Mouse (Mus musculus) limb, embryonic 10.5 days (tissue): ENCODE measurements around the gene Aarsd1. TPM values are rescaled to one million over a fixed set of nuclear protein-coding genes. Genes with fewer than 3 reads are reported as not detected.
A peak's percentile ranks its signal among the peaks of the same experiment; 100 is the strongest.
"Not testable (repeated sequence)": the region's sequence is repeated elsewhere in the genome, so short reads cannot be mapped to it uniquely, and the experiment has no call there.

Source experiments
- DNase-seq: peaks from one replicate; pipeline ENCODE4 v3.0.0-alpha.2; 2017; ENCODE audit warnings: low spot score
- H3K27ac ChIP-seq: fragments of 300-500 bp; sonication (generic); 2 replicates; pipeline ENCODE4 v1.5.1; 2016; ENCODE audit warnings: mild to moderate bottlenecking
- H3K27me3 ChIP-seq: fragments of 300-500 bp; sonication (generic); 2 replicates; pipeline ENCODE4 v1.6.1; 2016; ENCODE audit warnings: low read depth, mild to moderate bottlenecking; ENCODE audit not compliant: poor library complexity, severe bottlenecking
- H3K36me3 ChIP-seq: fragments of 300-500 bp; sonication (generic); 2 replicates; pipeline ENCODE4 v1.6.1; 2016; ENCODE audit warnings: mild to moderate bottlenecking, moderate library complexity
- H3K4me1 ChIP-seq: fragments of 300-500 bp; sonication (generic); 2 replicates; pipeline ENCODE4 v1.6.1; 2016
- H3K4me3 ChIP-seq: fragments of 300-500 bp; sonication (generic); 2 replicates; pipeline ENCODE4 v1.5.1; 2016; ENCODE audit warnings: mild to moderate bottlenecking, moderate library complexity
- H3K9me3 ChIP-seq: fragments of 300-500 bp; sonication (generic); replicated peaks from 2 replicates; pipeline ENCODE4 v1.6.1; 2016; ENCODE audit warnings: mild to moderate bottlenecking
- WGBS: fragments of 180-500 bp; shearing (Covaris S2); methylation state at CpG from one replicate; pipeline ENCODE4 v1.1.7; 2016; 5-methylcytosine and 5-hydroxymethylcytosine counted together
- polyA plus RNA-seq: library from polyadenylated mRNA; unstranded; fragments of >200 nt; fragmentation: Nextera tagmentation; extraction: Ambion mirVana; gene quantifications from 2 replicates; pipeline ENCODE4 v1.2.1, GENCODE M21; 2016

Aarsd1 gene
- polyA plus RNA-seq, 1 experiment from 2014 or later, result 106 TPM

GRCm38 (mm10) chr11:101416433-101417100, 848 bp downstream of the Aarsd1 start:
- H3K27me3 ChIP-seq, result no peaks in the 10 kb centered on the region
- peak overlapping the region; percentile 91 for H3K4me3 ChIP-seq
- H3K36me3 ChIP-seq, result peaks cover 30% of the 10 kb centered on the region
- H3K27ac ChIP-seq, result peak overlapping the region; percentile 93
- DNase-seq, result no peak
- no peaks in the 10 kb centered on the region for H3K9me3 ChIP-seq
- peaks cover 9% of the 10 kb centered on the region for H3K4me1 ChIP-seq
- WGBS, result 2% methylated on average over 11 of the region's 11 CpGs

GRCm38 (mm10) chr11:101415306-101415705, 2.1 kb downstream of the Aarsd1 start:
- WGBS, result 93% methylated on average over 2 of the region's 2 CpGs
- H3K36me3 ChIP-seq, result peaks cover 43% of the 10 kb centered on the region
- no peak for DNase-seq
- no peak overlapping the region for H3K27ac ChIP-seq
- H3K27me3 ChIP-seq, result no peaks in the 10 kb centered on the region
- no peaks in the 10 kb centered on the region for H3K9me3 ChIP-seq
- peaks cover 9% of the 10 kb centered on the region for H3K4me1 ChIP-seq
- no peak overlapping the region for H3K4me3 ChIP-seq

GRCm38 (mm10) chr11:101395110-101395509, 22.3 kb downstream of the Aarsd1 start:
- DNase-seq, result peak; percentile 79
- Histone ChIP-seq H3K4me3 (no peak overlapping the region), H3K9me3 (no peaks in the 10 kb centered on the region), H3K27ac (no peak overlapping the region), H3K27me3 (0 out of 2 replicates have a peak, but pooled peaks cover 3% of the 10 kb centered on the region), H3K4me1 (no peaks in the 10 kb centered on the region), H3K36me3 (no peaks in the 10 kb centered on the region)
- 9% methylated on average over 8 of the region's 8 CpGs for WGBS

- Histone ChIP-seq H3K27me3 (no peaks in the 10 kb centered on the region), H3K4me3 (no peak overlapping the region), H3K27ac (no peak overlapping the region), H3K36me3 (no peaks in the 10 kb centered on the region), H3K9me3 (no peaks in the 10 kb centered on the region), H3K4me1 (peaks cover 3% of the 10 kb centered on the region; the same call in 1 of the 2 replicates)
- DNase-seq, result no peak
- 24% methylated on average over 4 of the region's 4 CpGs for WGBS
These were observed 35.6 kb downstream of the Aarsd1 start for GRCm38 (mm10) chr11:101381817-101382216.

GRCm38 (mm10) chr11:101378926-101379325, 38.5 kb downstream of the Aarsd1 start:
- Histone ChIP-seq H3K36me3 (no peaks in the 10 kb centered on the region), H3K27me3 (no peaks in the 10 kb centered on the region), H3K9me3 (no peaks in the 10 kb centered on the region), H3K27ac (no peak overlapping the region), H3K4me3 (no peak overlapping the region), H3K4me1 (peaks cover 3% of the 10 kb centered on the region; the same call in 1 of the 2 replicates)
- WGBS, result 79% methylated on average over 6 of the region's 6 CpGs
- no peak for DNase-seq

- not testable (repeated sequence) for DNase-seq, H3K27ac ChIP-seq, H3K4me3 ChIP-seq, H3K9me3 ChIP-seq, H3K27me3 ChIP-seq, H3K4me1 ChIP-seq, H3K36me3 ChIP-seq
- WGBS, result 92% methylated on average over 8 of the region's 8 CpGs
These were observed 39.2 kb downstream of the Aarsd1 start for GRCm38 (mm10) chr11:101378196-101378595.

GRCm38 (mm10) chr11:101374421-101374938, 42.9 kb downstream of the Aarsd1 start:
- Histone ChIP-seq H3K27ac (no peak overlapping the region), H3K4me1 (no peaks in the 10 kb centered on the region), H3K27me3 (no peaks in the 10 kb centered on the region), H3K36me3 (no peaks in the 10 kb centered on the region), H3K9me3 (no peaks in the 10 kb centered on the region), H3K4me3 (no peak overlapping the region)
- WGBS, result 78% methylated on average over 7 of the region's 7 CpGs
- no peak for DNase-seq

- no peaks in the 10 kb centered on the region for H3K36me3 ChIP-seq
- no peak overlapping the region for H3K4me3 ChIP-seq
- H3K9me3 ChIP-seq, result no peaks in the 10 kb centered on the region
- no peak for DNase-seq
- H3K27ac ChIP-seq, result no peak overlapping the region
- no peaks in the 10 kb centered on the region for H3K27me3 ChIP-seq
- 83% methylated on average over 5 of the region's 5 CpGs for WGBS
- H3K4me1 ChIP-seq, result no peaks in the 10 kb centered on the region
These were observed 47.3 kb downstream of the Aarsd1 start for GRCm38 (mm10) chr11:101370141-101370540.

- Histone ChIP-seq H3K27me3 (no peaks in the 10 kb centered on the region), H3K4me3 (no peak within 1 kb of the TSS), H3K4me1 (no peaks in the 10 kb centered on the region), H3K9me3 (no peaks in the 10 kb centered on the region), H3K36me3 (no peaks in the 10 kb centered on the region), H3K27ac (no peak within 1 kb of the TSS)
- no peak for DNase-seq
- WGBS, result 93% methylated on average over 8 of the region's 8 CpGs
These were observed 50.0 kb downstream of the Aarsd1 start, which contains the start of gene G6pc for GRCm38 (mm10) chr11:101367326-101367935. Gene G6pc (plus strand): TSS chr11:101367561.

GRCm38 (mm10) chr11:101364531-101364931, 52.9 kb downstream of the Aarsd1 start:
- Histone ChIP-seq H3K36me3 (no peaks in the 10 kb centered on the region), H3K4me3 (no peak overlapping the region), H3K9me3 (no peaks in the 10 kb centered on the region), H3K27me3 (no peaks in the 10 kb centered on the region), H3K4me1 (0 out of 2 replicates have a peak, but pooled peaks cover 3% of the 10 kb centered on the region), H3K27ac (no peak overlapping the region)
- no peak for DNase-seq
- 74% methylated on average over 5 of the region's 5 CpGs for WGBS

GRCm38 (mm10) chr11:101360651-101361113, 56.7 kb downstream of the Aarsd1 start:
- no peak for DNase-seq
- no peaks in the 10 kb centered on the region for H3K9me3 ChIP-seq
- 67% methylated on average over 3 of the region's 3 CpGs for WGBS
- H3K4me3 ChIP-seq, result no peak overlapping the region
- H3K27me3 ChIP-seq, result no peaks in the 10 kb centered on the region
- H3K27ac ChIP-seq, result no peak overlapping the region
- H3K4me1 ChIP-seq, result 0 out of 2 replicates have a peak, but pooled peaks cover 3% of the 10 kb centered on the region
- H3K36me3 ChIP-seq, result no peaks in the 10 kb centered on the region

- Histone ChIP-seq H3K4me3 (no peak overlapping the region), H3K27me3 (no peaks in the 10 kb centered on the region), H3K9me3 (no peaks in the 10 kb centered on the region), H3K36me3 (no peaks in the 10 kb centered on the region), H3K27ac (no peak overlapping the region), H3K4me1 (0 out of 2 replicates have a peak, but pooled peaks cover 3% of the 10 kb centered on the region)
- no peak for DNase-seq
- WGBS, result 69% methylated on average over 9 of the region's 9 CpGs
These were observed 57.6 kb downstream of the Aarsd1 start for GRCm38 (mm10) chr11:101359776-101360175.

- Histone ChIP-seq H3K36me3 (no peaks in the 10 kb centered on the region), H3K9me3 (no peaks in the 10 kb centered on the region), H3K4me3 (no peak overlapping the region), H3K4me1 (0 out of 2 replicates have a peak, but pooled peaks cover 3% of the 10 kb centered on the region), H3K27me3 (no peaks in the 10 kb centered on the region), H3K27ac (no peak overlapping the region)
- no peak for DNase-seq
- WGBS, result 88% methylated on average over 3 of the region's 3 CpGs
These were observed 59.8 kb downstream of the Aarsd1 start for GRCm38 (mm10) chr11:101357505-101358182.
